Mouse (Mus musculus) neural tube, embryonic 10.5 days (tissue): Measurements from ENCODE around the gene Fdxacb1.

ENCODE experiments used
- DNase-seq: peaks from one replicate; pipeline ENCODE4 v3.0.0-alpha.2; 2017; ENCODE audit warnings: low spot score; ENCODE audit errors: extremely low spot score

Gene Fdxacb1

DNA sequence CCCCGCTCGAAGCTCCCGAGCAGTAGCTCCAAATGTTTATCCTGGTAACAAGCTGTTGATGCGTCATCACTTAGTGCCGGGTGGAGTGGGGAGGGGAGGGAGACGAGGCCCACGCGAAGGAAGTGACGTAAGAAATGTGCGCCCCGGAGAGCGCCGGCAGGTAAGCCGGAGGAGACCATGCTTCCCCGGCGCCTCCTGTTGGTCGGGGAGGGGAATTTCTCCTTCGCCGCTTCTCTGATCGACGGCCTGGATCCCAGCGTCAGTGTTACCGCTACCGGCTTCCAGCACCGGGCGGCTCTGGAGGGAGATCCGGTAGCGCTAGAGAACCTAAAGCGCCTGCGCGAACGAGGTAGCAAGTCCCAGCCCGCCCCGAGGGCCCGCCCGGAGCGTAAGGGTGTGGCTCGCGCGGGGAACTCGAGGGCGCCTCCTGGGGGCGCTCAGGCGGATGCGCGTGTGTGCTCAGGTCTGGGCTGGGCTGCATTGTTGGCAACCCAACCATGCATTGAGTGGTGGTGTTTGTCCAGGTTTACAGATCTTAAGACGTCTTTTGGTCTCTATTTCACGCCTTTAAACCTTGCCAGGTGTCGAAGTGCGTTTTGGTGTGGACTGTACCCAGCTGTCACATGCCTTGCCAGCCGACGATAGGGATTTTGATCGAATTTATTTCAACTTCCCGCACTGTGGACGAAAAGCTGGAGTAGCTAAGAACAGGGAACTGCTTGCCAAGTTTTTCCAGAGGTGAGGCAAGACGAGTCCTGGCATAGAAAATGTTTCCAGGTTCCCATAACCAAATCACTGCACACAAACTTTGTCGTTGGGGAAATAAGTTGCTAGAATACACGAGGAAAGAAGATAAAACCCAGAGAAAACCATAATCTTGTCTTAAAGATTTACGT is at the start of gene Fdxacb1:
Gene Fdxacb1, plus strand, starts transcription at position 130 of the 896 bp plus-strand sequence.
- peak; percentile 98 for DNase-seq

DNA sequence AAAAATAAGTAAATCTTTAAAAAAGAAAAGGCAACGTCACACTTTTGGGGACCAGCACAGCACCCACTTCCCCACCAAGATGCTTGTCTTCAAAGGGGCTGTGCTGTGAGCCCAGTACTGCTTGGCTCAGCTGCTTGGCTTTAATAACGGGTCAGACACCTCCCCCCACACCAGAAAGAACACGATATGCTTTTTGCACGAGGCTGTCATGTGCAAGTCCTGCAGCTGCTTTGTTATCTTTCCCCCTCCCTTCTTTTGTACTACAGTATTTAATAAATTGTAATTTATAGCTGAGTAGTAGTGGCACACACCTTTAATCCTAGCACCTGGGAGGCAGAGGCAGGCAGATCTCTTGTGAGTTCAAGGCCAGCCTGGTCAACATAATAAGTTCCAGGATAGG is 49.2 kb upstream of the Fdxacb1 start:
- no peak for DNase-seq

DNA sequence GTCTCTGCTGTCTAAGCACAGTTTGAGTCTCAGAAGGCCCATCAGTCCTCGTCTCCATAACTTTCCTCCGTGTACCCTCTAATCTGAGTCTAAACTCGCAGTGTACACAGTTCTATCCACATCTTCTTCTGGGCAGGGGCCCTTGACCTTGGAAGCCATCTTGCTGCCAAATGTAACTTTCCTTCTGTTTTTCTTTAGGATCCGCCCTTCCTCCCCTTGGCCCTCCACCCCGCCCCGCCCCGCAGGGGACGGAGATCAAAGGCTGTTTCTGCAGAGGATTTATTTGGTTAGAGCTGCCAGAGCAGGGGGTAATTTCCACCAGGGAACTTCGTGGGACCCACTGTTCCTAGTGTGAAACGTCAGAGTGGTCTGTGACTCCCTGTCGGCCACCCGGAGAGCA is 47.0 kb upstream of the Fdxacb1 start:
- no peak for DNase-seq

DNA sequence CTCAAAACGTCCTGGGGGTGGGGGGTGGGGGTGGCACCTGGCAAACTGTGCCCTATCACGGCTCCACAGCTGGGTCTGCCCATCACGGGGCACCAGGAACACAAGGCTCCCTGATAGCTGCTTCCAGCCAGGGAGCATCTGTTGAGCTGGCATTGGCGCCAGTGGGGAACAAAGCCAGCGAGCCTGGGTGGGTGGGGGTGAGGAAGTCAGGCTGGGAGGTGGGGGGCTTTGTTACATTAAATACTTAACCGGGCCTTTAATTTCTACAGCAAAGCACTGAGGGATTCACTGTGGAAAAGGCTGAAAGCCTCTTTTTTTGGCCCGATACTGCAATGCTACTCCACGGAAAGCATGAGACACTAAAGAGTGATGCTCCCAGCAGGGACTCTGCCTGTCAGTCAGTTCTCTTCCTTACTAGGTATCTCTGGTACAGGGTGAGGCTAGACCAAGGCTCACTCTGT is 45.6 kb upstream of the Fdxacb1 start:
- no peak for DNase-seq

DNA sequence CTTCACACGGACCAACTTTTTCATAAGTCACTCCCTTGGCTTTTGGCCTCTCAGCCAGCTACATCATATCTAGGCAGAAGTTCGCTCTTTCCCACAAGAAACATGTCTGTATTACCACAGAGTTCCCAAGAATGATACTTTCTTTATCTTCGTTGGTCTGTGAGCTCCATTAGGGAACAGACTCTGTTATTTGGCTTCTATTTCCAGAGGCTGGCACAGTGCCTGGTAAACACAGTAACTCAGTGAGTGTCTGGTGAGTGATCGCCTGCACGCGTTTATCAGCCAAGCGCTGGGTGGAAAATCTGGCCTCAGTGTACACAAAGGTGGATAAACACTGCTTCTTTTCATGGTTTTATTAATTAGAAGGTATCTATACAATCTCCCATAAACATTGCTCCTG is 44.6 kb upstream of the Fdxacb1 start:
- DNase-seq = no peak

DNA sequence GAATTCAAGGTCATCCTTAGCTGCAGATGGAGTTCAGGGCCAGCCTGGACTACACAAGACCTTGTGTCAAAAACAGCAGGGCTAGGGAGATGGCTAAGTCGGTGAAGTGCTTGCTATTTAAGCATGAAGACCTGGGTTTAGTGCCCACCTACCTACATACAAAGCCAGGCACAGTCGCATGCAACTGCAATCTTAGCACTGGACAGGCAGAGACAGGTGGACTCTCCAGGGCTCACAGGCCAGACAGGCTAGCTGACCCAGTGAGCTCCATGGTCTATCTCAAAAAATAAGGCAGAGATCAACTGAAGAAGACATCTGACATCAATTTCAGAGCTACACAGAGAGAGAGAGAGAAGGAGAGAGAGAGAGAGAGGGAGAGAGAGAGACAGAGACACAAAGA is 43.9 kb upstream of the Fdxacb1 start:
- no peak for DNase-seq

DNA sequence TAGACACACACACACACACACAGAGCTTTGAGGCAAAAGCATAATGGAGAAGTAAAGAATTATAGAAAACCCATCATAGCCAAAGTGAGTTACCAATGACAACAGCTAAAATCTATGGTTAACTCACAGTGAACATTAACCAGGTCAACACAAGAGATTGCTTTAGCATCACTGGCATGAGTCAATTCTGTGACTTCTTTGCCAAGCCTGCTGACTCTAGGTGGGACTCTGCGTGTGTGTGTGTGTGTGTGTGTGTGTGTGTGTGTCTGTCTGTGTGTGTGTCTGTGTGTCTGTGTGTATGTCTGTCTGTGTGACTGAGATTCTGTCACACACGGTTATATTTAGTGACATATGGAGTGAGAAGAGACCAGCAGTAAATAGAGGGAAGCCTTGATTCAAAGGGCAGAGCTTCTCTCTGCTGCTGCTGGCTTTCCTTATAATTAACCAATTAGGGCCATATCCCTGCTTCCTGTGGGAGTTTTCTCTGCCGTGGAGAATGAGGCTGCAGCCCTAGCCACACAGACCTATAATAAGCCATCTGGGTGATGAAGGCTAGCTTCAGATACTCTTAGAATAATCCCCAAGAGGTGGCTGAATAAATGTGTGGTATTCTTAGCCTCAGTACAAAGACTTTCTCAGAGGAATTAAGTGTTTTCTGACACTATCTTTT is 43.2 kb upstream of the Fdxacb1 start:
- no peak for DNase-seq

DNA sequence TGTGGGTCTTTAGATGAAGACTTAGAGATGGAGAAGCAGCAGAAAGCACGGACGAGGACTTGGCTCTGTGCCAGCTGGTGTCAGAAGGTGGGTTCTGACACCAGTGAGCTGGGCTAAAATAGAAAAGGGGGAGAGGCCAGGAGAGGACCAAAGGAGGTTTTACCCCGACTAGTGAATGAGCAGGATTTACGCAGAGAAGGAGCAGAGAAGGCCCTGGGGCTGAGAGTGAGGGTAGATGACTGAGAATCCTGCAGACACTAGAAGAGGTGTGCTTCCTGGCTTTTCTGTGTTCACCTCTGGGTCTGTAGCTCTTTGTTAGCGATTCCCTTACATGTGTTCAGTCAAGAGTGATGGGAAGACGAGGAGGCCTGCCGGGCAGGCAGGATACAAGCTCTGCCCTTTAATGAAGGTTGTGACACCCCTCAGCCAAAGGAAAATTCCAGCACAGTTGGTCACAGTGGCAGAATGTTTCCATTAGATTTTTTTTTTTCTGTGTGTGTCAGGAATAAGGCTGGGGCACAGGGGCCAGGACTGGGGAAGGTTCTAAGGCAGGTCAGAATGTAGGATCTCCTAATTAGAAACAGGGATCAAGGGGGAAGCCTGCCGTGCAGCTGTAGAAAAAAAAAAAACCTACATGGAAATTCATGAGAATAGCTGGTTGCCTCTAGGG is 42.0 kb upstream of the Fdxacb1 start:
- DNase-seq = peak; percentile 38

DNA sequence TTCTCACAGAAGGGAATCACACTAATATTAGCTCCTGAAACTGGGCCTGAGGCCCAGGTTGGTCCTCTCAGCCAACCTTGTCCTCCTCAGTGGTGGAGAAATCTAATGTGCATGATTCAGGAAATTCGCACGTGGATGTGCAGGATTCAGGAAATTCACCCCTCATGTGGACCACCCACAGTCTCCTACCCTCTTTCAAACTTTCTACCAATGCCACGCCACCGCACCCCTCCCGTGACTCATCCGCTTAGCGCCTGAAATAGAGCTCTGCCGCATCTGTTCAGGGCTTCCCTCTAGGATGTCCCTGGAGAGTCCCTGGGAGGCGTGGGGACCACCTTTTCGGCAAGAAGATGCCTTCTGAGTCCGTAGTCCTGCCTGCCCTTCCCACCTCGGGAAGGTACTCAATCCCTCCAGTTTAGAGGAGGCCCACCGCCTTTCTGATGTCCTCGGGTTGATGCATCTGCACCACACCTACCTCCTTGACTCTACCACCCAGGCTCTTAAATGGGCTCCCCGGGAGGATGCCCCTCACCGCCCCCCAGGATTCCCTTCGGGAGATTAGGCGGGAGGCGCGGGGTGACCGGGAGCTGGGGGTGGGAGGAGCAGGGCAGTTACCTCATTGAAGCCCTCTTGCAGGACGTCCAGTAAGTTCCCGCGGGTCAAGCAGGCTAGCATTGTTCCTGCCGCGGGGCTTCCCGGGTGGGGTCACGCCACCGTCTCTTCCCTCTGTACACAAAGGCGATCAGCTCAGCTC is 40.7 kb upstream of the Fdxacb1 start:
- no peak for DNase-seq

DNA sequence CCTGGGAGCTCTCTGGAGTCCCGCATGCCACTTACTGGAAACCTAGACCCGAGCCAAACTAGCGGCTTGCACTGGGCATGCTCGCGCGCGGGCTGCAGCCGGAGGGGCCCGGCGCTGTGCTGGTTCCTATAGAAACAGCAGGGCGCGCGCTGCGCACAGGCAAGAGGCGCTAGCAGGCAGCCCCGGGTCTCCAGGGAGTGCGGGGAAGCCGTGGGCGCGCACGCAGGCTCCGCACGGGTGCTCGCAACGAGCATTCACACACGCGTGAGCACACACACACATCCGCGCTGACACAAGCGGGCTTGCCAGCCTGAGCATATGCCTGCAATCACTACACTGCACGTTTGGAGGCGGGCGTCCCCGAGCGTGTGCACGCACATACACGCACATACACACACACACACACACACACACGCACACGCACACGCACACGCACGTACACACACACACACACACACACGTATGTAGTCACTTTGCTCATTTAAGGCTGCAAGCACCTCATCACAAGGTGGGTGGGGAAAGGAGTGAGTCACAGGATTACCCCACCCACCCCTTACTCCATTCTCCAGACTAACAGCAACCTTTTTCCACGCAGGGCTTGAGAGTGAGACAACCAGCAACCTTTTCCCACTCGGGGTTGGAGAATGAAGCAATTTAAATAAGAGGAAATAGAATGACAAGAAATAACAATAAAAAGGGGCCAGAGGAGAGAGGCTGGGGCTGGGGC is 39.9 kb upstream of the Fdxacb1 start:
- peak; percentile 87 for DNase-seq

DNA sequence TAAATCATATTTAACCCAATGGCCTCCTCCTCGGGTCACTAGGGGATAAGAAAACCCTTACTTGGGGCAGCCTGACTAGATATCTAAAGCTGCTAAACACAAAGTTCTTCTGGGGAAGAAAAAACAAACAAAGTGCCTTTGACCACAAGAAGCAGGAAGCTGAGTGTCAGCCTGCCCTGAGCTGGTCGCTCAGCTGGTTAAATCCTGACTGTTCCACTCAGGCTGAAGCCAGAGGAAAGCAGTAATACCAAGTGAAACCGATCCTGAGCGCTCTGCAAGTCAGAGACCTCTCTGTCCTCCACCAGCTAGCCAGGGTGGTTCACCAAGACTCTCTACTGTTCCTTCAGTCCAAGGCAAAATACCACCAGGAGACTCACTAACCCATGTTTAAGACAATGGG is 38.4 kb upstream of the Fdxacb1 start:
- DNase-seq = no peak

DNA sequence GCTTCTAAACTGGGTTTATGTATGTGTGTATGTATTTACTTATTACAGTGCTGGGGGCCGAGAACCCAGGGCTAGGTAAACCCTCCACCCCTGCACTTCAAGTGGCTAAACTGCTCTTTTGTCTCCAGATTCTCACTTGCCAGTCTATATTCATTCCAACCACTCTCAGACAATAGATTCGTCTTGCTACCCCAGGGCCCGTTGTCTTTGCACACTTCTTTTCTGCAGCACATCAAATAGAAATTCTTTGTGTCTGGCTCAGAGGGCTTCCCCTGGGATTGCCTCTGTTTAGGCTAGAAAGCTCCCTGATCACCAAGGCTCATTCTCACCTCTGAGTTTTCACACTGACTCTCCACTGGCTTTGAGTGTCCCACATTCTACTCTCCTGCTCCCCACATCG is 35.5 kb upstream of the Fdxacb1 start:
- no peak for DNase-seq

DNA sequence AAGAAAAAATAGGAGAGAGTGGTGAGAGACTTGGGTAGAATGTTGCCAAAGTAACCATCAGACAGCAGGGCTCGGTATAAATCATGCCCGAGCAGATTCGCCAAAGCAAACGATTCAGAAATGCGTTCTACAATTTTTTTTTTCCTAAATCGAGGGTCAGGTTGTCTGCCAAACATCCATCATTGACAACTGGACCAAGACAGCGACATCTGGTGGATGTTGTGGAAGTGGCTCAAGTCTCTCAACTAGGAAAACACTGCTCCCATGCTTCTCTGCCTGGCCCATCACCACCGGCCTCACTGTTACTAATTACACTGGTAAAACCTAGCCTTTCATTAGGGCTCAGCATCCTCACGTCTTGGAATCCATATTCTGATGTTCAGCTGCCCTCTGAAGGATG is 33.0 kb upstream of the Fdxacb1 start:
- DNase-seq = peak; percentile 54

DNA sequence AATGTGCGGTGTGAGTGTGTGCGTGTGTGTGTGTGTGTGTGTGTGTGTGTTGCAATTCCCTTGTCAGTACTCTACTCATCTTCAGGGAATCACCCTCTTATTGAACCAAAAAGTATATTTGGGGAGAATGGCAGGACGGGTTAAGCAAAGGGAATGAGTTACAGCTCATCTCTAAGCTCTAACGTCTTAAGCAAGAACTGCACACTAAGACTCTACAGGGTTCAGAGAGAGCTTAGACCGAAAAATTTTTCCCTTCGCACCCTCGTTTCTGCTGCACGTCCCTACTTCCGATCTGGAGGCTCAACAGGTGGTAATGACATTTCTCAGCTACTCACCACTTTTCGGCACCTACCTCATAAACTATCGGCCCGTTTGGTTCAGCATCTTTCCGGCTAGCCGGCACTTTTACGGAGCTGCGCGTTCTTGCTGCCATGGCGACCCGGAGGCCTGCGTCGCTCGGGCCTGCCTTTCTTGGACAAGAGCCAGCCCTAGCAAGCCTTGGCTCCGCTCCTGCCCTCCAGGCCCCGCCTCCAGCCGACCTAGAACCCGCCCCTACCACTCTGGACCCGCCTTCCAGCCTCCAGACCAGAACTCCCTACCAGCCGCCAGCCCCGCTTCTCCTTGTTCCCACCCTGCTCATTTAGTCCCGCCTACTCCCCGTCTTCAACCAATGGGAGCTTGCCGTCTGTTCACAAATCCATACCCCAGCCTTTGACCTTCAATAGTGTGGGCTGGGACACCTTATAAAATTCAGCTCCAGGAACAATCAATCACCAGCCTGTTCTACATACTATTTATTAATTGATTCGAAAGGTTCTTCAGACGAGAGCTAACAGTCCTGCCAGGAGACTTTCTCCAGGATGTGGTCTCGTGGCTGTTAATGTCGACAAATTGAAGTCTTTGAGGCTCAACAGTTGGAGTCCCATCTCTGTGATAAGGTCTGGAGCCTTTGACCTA is 28.8 kb upstream of the Fdxacb1 start, which contains the start of gene Dixdc1:
Gene Dixdc1, minus strand, starts transcription at position 604 of the 957 bp plus-strand sequence.
- peak; percentile 88 for DNase-seq

DNA sequence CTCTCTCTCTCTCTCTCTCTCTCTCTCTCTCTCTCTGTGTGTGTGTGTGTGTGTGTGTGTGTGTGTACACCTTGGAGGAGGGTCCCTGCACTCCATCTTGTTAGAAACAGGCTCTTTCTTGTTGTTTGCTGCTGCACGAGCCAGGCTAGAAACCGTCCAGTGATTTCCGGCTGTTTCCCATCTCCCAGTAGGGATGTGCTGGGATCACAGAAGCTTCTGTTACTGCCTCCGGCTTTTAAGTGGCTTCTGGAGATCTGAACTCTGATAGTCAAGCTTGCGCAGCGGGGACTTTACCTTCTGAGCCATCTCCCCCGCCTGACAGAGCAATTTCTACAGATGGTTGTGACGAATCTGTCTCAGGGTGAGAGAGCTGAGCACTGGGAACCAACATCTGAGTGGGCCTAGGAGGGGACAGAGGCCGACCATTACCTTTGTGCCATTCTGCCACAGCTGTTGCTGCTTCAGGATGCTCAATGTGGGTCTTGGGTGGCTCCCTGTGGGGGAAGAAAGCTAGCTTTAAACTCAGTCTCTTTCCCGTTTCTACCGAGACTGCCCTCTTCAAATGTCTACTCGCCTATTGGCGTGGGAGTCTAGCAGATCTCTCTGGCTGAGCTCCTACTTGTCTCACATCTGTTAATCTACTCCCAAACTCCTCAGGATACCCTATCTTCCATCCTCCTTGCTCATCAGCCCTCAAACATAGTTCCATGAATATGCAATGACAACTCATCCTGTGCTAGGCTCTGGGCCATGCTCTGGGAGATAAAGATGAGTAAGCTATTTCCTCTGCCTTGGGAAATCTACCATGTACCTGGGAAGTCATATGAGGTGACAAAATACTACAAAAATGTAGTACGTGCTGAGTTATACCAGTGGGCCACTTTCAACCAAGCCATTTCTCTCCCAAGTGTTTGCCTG is 26.9 kb upstream of the Fdxacb1 start:
- DNase-seq = no peak

DNA sequence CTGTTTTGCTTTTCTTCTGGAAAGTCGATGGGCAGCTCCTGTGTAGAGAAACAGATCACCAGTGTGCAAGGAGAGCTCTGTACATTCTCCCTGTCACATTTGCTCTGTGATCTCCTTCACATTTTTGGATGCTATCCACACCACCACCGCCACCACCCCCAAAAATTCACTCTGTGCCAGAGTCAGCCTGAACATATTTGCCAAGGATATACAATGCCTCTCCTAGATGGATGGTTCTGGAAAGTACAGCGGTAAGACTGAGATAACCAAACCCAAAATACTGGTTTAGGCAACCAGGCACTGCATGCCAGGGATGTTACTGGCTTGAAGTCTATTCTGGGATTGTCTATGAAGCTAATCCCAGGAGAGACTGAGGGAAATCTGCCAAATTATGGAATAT is 25.8 kb upstream of the Fdxacb1 start:
- DNase-seq = no peak

DNA sequence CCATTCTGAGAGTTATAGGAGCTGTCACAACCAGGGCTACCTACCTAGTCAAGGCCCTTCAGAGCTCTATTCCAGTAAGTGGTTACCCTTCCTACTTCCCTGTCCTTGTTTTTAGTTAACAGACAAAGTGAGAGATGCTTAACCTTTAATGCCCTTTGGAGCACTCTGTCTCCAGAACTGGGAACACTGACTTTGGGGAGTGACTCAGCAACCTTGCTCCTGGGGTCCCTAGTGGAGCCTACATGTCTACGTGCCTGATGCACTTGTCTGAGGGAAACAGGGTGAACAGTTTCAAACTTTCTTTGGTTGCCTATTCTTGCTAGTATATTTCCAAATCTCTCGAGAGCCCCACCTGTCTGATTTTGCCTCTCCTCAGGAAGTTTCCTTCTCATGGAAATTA is 25.3 kb upstream of the Fdxacb1 start:
- no peak for DNase-seq

DNA sequence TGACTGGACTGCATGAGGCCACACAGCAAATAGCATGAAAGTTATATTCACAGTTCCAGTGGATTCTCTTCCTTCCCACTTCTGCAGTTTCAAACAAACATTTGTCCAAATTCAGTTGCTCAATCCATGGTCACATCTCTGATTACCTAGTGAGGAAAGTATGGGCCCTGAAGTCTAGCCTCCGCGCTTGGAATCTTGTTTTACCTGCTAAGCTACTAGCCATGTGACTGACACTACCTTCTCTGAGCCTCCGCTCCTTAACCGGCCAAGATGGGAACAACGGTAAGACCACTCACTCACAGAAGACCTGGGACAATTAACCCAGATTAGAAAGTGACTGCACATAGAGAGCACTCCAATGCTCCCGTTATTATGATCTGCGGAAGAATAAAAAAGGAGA is 22.2 kb upstream of the Fdxacb1 start:
- DNase-seq = no peak
